Mouse (Mus musculus): ENCODE measurements around the gene Tmem63b.

The Tmem63b gene

DNA sequence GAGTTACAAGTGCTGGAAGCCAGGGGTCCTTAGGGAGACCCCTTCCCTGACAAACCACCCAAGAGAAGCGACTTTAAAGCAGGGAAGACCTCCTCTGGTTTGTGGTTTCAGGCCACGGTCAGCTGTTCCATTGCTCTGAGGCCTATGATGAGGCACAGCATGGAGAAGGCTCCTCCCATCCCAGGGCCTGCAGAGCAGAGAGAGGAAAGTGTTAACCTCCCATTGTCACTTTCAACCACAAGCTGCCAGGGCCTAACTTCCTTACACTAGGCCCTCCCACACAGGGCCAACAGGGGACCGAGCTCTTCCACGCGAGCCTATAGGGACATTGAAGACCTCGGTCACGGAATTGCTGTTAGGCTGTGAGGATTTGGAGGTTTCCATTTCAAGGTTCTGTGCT, 16.5 kb upstream of the Tmem63b start:
- DNase-seq (ENCODE audit: low read depth) = no peak

- no peak for DNase-seq (ENCODE audit: low read depth)
These were observed 15.5 kb upstream of the Tmem63b start for GRCm38 (mm10) chr17:45702254-45702653.

GRCm38 (mm10) chr17:45701236-45701591, 14.5 kb upstream of the Tmem63b start:
- no peak for DNase-seq (ENCODE audit: low read depth)

GRCm38 (mm10) chr17:45700496-45701235, 14.0 kb upstream of the Tmem63b start:
- no peak for DNase-seq (ENCODE audit: low read depth)

- DNase-seq (ENCODE audit: low read depth) = no peak
These were observed 12.5 kb upstream of the Tmem63b start for GRCm38 (mm10) chr17:45699039-45699740.

GRCm38 (mm10) chr17:45698368-45698767, 11.7 kb upstream of the Tmem63b start:
- no peak for DNase-seq (ENCODE audit: low read depth)

DNA sequence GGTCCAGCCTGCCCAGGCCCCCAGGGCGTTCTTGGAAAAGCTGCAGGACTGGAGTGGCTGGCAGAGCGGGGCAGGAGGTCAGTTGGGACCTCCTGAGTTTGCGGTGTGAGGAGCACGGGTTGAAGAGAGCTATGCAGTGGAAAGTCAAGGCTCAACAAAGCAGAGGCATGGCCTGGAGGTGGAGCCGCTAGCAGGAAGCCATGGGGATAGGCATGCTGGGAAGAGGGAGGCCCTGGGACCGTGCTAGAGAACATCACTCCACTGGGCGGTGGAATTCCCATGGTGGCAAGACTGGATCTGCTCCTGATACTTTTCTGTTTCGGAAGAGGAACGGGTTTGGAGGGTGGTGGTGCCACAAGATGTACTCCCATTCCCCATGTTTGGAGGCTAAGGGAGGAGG, 10.3 kb upstream of the Tmem63b start:
- DNase-seq (ENCODE audit: low read depth) = no peak

GRCm38 (mm10) chr17:45695227-45696120, 8.8 kb upstream of the Tmem63b start:
- no peak for DNase-seq (ENCODE audit: low read depth)

GRCm38 (mm10) chr17:45693812-45694565, 7.3 kb upstream of the Tmem63b start:
- DNase-seq (ENCODE audit: low read depth) = no peak

DNA sequence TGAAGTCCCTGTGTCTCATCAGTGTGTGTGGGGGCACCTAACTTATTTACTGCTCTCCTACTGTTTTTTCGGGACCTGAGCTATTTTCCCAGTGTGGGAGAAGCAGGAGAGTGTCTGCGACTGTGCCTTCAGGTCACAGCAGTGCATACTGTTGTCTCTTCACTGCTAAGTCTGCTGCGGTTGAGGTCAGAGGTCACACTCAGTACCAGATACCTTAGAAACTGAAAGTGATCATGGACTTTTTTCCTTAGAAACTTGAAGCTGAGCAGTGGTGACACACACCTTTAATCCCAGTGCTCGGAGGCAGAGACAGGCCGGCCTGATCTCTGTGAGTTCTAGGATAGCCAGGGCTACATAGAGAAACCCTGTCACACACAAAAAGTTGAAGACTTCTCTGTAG, 5.5 kb upstream of the Tmem63b start:
- no peak for DNase-seq (ENCODE audit: low read depth)

GRCm38 (mm10) chr17:45690044-45690443, 3.3 kb upstream of the Tmem63b start:
- no peak for DNase-seq (ENCODE audit: low read depth)

DNA sequence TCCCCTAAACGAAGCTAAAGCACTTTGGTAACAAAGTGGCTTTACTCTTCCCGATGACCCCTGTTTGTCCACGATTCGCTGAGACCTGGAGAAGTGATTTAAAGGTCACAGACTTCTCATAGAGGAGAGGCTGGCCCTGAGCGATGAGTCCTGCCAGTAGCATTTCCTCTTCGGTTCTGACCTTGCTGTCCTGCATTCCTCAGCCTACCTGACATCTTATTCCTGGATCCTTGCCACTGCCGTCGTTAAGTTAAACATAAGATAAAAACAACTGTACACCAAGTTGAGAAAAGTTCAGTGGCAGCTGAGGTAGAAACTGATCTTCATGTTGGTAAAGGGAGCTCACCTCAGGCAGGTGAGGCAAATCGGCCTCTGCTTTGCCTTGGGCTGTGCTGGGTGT, 2.4 kb upstream of the Tmem63b start:
- no peak for DNase-seq (ENCODE audit: low read depth)

GRCm38 (mm10) chr17:45686093-45686619, 549 bp downstream of the Tmem63b start, which contains the start of gene Mrpl14:
Gene Mrpl14, plus strand, starts transcription at chr17:45686322.
- peak; percentile 53 for DNase-seq (ENCODE audit: low read depth)

GRCm38 (mm10) chr17:45685171-45686092, 1.3 kb downstream of the Tmem63b start:
- DNase-seq (ENCODE audit: low read depth) = no peak

GRCm38 (mm10) chr17:45684667-45685131, 2.0 kb downstream of the Tmem63b start:
- no peak for DNase-seq (ENCODE audit: low read depth)

GRCm38 (mm10) chr17:45682843-45683242, 3.9 kb downstream of the Tmem63b start:
- no peak for DNase-seq (ENCODE audit: low read depth)

DNA sequence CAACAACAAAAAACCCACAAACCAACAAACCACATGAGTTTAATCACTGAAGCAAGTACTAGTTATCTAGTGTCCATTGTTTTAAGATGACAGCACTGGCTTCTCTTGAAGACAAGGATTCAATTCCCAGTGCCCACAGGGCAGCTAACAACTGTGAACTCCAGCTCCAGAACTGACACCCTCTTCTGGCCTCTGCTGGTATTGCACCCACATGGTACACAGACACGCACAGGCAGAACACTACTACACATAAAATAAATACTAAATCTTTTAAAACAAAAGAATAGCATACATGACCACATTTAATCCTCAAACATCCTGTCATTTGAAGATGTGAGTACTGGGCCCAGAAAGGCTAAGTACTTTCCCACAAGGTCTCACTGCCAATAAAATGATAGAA, 5.1 kb downstream of the Tmem63b start:
- no peak for DNase-seq (ENCODE audit: low read depth)

DNA sequence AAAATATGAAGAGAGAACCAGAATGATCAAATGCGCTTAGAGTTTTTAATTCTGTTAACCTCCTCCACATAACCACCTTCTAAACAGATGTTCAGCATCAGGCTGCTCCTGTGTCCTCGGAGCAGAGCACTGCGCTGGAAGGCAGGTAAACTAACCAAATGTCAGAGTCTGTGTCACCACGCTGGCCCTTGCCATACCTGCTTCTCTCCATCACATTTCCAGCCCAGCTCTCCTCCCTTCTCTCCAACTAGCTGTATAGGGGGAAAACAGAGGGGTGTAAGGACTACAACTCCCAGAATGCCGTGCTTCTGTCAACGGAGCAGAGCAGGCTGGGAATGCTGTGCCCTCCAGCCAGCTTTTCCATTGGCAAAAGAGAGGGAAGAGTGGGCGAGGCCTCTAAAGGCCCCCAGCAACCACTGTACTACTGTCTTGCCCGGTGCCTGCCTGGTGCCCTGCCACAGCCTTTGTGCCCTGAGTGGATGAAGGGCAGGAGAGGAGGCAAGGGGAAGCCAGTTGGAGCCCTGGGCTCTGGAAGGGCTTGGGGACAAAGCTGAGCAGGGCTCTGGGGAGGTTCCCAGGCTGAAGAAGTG, 6.2 kb downstream of the Tmem63b start:
- DNase-seq (ENCODE audit: low read depth) = no peak

- DNase-seq (ENCODE audit: low read depth) = no peak
These were observed 8.6 kb downstream of the Tmem63b start for GRCm38 (mm10) chr17:45678106-45678505.

DNA sequence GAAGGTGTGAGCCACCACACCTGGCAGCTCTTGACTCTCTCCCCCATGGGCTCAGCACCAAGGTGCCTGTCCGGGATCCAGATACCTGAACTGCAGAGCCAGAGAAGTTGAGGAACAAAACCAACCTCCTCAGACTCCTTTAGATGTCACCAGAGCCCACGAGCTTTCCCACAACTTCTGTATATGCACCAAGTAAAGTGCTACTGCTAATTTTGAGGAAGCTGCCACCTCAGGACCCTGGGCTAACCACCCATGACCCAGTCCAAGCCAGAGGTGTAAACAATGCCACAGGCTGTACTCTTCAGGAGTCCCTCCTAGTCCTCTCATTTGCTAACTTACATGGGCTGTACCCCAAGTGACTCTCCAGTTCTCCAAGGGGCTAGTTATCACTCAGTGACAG, 14.1 kb downstream of the Tmem63b start:
- no peak for DNase-seq (ENCODE audit: low read depth)

All from fibroblast of lung, adult 2 months (primary cell).